14 mouse cellular contexts compared by ENCODE assay signal in the genomic region with DNA sequence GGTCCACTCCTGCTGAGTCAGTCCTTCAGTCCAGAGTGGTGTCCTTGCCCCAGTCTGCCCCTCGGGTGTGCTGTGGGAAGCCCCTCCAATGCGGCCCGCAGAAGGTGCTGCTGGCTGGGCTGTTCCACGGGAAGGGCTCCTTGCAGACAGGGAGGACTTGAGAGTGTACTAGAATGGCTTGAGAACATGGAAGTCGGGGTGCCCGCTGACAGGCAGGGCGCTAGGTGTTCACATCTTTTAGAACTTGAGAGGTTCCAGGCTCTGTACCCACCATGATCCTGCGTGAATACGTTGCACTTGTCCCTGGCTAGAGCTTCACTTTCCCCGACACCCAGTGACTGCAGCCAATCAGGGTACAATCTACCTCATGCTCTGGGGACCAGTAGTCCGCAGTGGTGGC.
DNase-seq lines count a peak whose midpoint lies in the region; ATAC-seq lines count a peak whose summit lies in the region.
"Had no signal": no experiment of that assay in that cellular context is flagged by ENCODE, and none has a peak within 500 bp of the region (broad histone marks: within the 10 kb centered on the region; RNA-seq: fewer than 3 reads in every experiment).

No protein-coding gene starts in this region.

- ATAC-seq in hindbrain, embryonic 14.5 days (ENCODE audit: low FRiP score): no peak
- no peak for ATAC-seq in hindbrain, embryonic 11.5 days (ENCODE audit: low FRiP score)
- ATAC-seq in midbrain, embryonic 13.5 days: peak; percentile 17; the same call in 1 of the 2 replicates
- ATAC-seq in midbrain, embryonic 11.5 days (ENCODE audit: low FRiP score): no peak
- ATAC-seq in forebrain, embryonic 16.5 days: no peak
- ATAC-seq in stomach, embryonic 16.5 days (ENCODE audit: insufficient read depth, low FRiP score): no peak
- ATAC-seq: activated CD4-positive, CD25-positive, alpha-beta regulatory T cell, adult 4 months; Patski had no signal

- H3K9ac ChIP-seq in hindbrain, embryonic 14.5 days: no peak overlapping the region
- H3K9ac ChIP-seq in hindbrain, embryonic 11.5 days (ENCODE audit: low read depth, low read length): no peak overlapping the region
- no peak overlapping the region for H3K9ac ChIP-seq in midbrain, embryonic 13.5 days (replicated peaks)
- no peak overlapping the region for H3K9ac ChIP-seq in midbrain, embryonic 11.5 days (ENCODE audit: low read length)
- H3K9ac ChIP-seq in forebrain, embryonic 16.5 days (replicated peaks; ENCODE audit: low read depth, low read length): no peak overlapping the region
- H3K9ac ChIP-seq in stomach, embryonic 16.5 days (ENCODE audit: low read length): no peak overlapping the region

- H3K36me3 ChIP-seq in hindbrain, embryonic 14.5 days (replicated peaks; ENCODE audit: control insufficient read depth, insufficient read depth): no peaks in the 10 kb centered on the region
- no peaks in the 10 kb centered on the region for H3K36me3 ChIP-seq in hindbrain, embryonic 11.5 days (ENCODE audit: control insufficient read depth, insufficient read depth, low read length)
- H3K36me3 ChIP-seq in midbrain, embryonic 13.5 days: no peaks in the 10 kb centered on the region
- H3K36me3 ChIP-seq in midbrain, embryonic 11.5 days (ENCODE audit: control insufficient read depth, insufficient read depth, low read length): no peaks in the 10 kb centered on the region
- no peaks in the 10 kb centered on the region for H3K36me3 ChIP-seq in forebrain, embryonic 16.5 days (ENCODE audit: control insufficient read depth, insufficient read depth)
- no peaks in the 10 kb centered on the region for H3K36me3 ChIP-seq in stomach, embryonic 16.5 days (ENCODE audit: control insufficient read depth, insufficient read depth, low read length)
- H3K36me3 ChIP-seq: limb, embryonic 12.5 days had no signal

- 94% methylated on average over 11 of the region's 11 CpGs for WGBS in hindbrain, embryonic 14.5 days
- WGBS in hindbrain, embryonic 11.5 days: 92% methylated on average over 11 of the region's 11 CpGs
- 94% methylated on average over 11 of the region's 11 CpGs for WGBS in midbrain, embryonic 13.5 days
- WGBS in midbrain, embryonic 11.5 days: 90% methylated on average over 11 of the region's 11 CpGs
- 89% methylated on average over 11 of the region's 11 CpGs for WGBS in forebrain, embryonic 16.5 days
- WGBS in stomach, embryonic 16.5 days: 89% methylated on average over 11 of the region's 11 CpGs

- no peak overlapping the region for H3K4me3 ChIP-seq in hindbrain, embryonic 14.5 days (replicated peaks; ENCODE audit: low read length)
- no peak overlapping the region for H3K4me3 ChIP-seq in hindbrain, embryonic 11.5 days (ENCODE audit: low read depth, low read length)
- H3K4me3 ChIP-seq in midbrain, embryonic 13.5 days (replicated peaks): no peak overlapping the region
- no peak overlapping the region for H3K4me3 ChIP-seq in midbrain, embryonic 11.5 days (ENCODE audit: low read depth, low read length)
- H3K4me3 ChIP-seq in forebrain, embryonic 16.5 days (replicated peaks; ENCODE audit: low read length): no peak overlapping the region
- no peak overlapping the region for H3K4me3 ChIP-seq in stomach, embryonic 16.5 days (replicated peaks; ENCODE audit: low read length)

- H3K27me3 ChIP-seq in hindbrain, embryonic 14.5 days (ENCODE audit: control insufficient read depth, insufficient read depth, low read length): peaks cover 6% of the 10 kb centered on the region; the same call in 1 of the 2 replicates
- peaks cover 2% of the 10 kb centered on the region; the same call in 1 of the 2 replicates for H3K27me3 ChIP-seq in hindbrain, embryonic 11.5 days (ENCODE audit: control insufficient read depth, insufficient read depth, low read length)
- H3K27me3 ChIP-seq in midbrain, embryonic 13.5 days: 0 out of 2 replicates have a peak, but pooled peaks cover 4% of the 10 kb centered on the region
- no peaks in the 10 kb centered on the region for H3K27me3 ChIP-seq in midbrain, embryonic 11.5 days (ENCODE audit: control insufficient read depth, insufficient read depth, low read length)
- H3K27me3 ChIP-seq in forebrain, embryonic 16.5 days (replicated peaks; ENCODE audit: control insufficient read depth, insufficient read depth, low read length): no peaks in the 10 kb centered on the region
- H3K27me3 ChIP-seq in stomach, embryonic 16.5 days (ENCODE audit: control insufficient read depth, insufficient read depth, low read length): no peaks in the 10 kb centered on the region

- H3K27ac ChIP-seq in hindbrain, embryonic 14.5 days: no peak overlapping the region
- no peak overlapping the region for H3K27ac ChIP-seq in hindbrain, embryonic 11.5 days (ENCODE audit: low read depth, low read length)
- H3K27ac ChIP-seq in midbrain, embryonic 13.5 days: no peak overlapping the region
- no peak overlapping the region for H3K27ac ChIP-seq in midbrain, embryonic 11.5 days (ENCODE audit: low read depth, low read length)
- no peak overlapping the region for H3K27ac ChIP-seq in forebrain, embryonic 16.5 days (ENCODE audit: low read length)
- peak overlapping the region; percentile 84 for H3K27ac ChIP-seq in stomach, embryonic 16.5 days (ENCODE audit: low read length)
- H3K27ac ChIP-seq: kidney, postnatal 0 days; macrophage had no signal

- H3K4me1 ChIP-seq in hindbrain, embryonic 14.5 days (replicated peaks; ENCODE audit: control insufficient read depth, insufficient read depth, low read length): peaks cover 40% of the 10 kb centered on the region
- peaks cover 9% of the 10 kb centered on the region for H3K4me1 ChIP-seq in hindbrain, embryonic 11.5 days (replicated peaks; ENCODE audit: control insufficient read depth, insufficient read depth, low read length)
- H3K4me1 ChIP-seq in midbrain, embryonic 13.5 days (replicated peaks): peaks cover 45% of the 10 kb centered on the region
- peaks cover 42% of the 10 kb centered on the region for H3K4me1 ChIP-seq in midbrain, embryonic 11.5 days (ENCODE audit: control insufficient read depth, insufficient read depth, low read length)
- peaks cover 35% of the 10 kb centered on the region for H3K4me1 ChIP-seq in forebrain, embryonic 16.5 days (replicated peaks; ENCODE audit: control insufficient read depth, insufficient read depth, low read length)
- peaks cover 6% of the 10 kb centered on the region; the same call in 1 of the 2 replicates for H3K4me1 ChIP-seq in stomach, embryonic 16.5 days (ENCODE audit: control insufficient read depth, insufficient read depth, low read length)

- peak overlapping the region; percentile 45; the same call in 1 of the 2 replicates for H3K4me2 ChIP-seq in hindbrain, embryonic 14.5 days (replicated peaks)
- no peak overlapping the region for H3K4me2 ChIP-seq in hindbrain, embryonic 11.5 days (replicated peaks; ENCODE audit: low read depth, low read length)
- peak overlapping the region; percentile 47 for H3K4me2 ChIP-seq in midbrain, embryonic 13.5 days (replicated peaks)
- no peak overlapping the region for H3K4me2 ChIP-seq in midbrain, embryonic 11.5 days
- peak overlapping the region; percentile 47; the same call in 1 of the 2 replicates for H3K4me2 ChIP-seq in forebrain, embryonic 16.5 days (ENCODE audit: low read length)
- no peak overlapping the region for H3K4me2 ChIP-seq in stomach, embryonic 16.5 days (ENCODE audit: low read depth, low read length)

- no peak for DNase-seq in hindbrain, embryonic 14.5 days (ENCODE audit: low spot score)
- DNase-seq in hindbrain, embryonic 11.5 days (ENCODE audit: low spot score): no peak
- no peak for DNase-seq in midbrain, embryonic 11.5 days (ENCODE audit: low spot score, missing footprints)
- no peak for DNase-seq in layer of hippocampus, adult 18-20 months (ENCODE audit: low spot score in 2 of 2)
- DNase-seq: B cell, adult 2 months; cerebellum, adult 9-11 months had no signal

- H3K9me3 ChIP-seq in hindbrain, embryonic 14.5 days (ENCODE audit: control insufficient read depth, low read length): no peaks in the 10 kb centered on the region
- H3K9me3 ChIP-seq in hindbrain, embryonic 11.5 days (ENCODE audit: control insufficient read depth, low read length): no peaks in the 10 kb centered on the region
- no peaks in the 10 kb centered on the region for H3K9me3 ChIP-seq in midbrain, embryonic 13.5 days
- H3K9me3 ChIP-seq in midbrain, embryonic 11.5 days (ENCODE audit: control insufficient read depth, low read length): no peaks in the 10 kb centered on the region
- H3K9me3 ChIP-seq in forebrain, embryonic 16.5 days (ENCODE audit: control insufficient read depth, low read length): no peaks in the 10 kb centered on the region
- no peaks in the 10 kb centered on the region for H3K9me3 ChIP-seq in stomach, embryonic 16.5 days (replicated peaks; ENCODE audit: control insufficient read depth, low read length)
- H3K9me3 ChIP-seq: limb, embryonic 12.5 days had no signal

Comparison
In these comparisons a context has a peak if more than half of its experiments do, and no peak if none do; other contexts are left out.
1. H3K4me2 ChIP-seq: peak in hindbrain, embryonic 14.5 days (single experiment), midbrain, embryonic 13.5 days (single experiment) and forebrain, embryonic 16.5 days (single experiment); none in hindbrain, embryonic 11.5 days (single experiment), midbrain, embryonic 11.5 days (single experiment) and stomach, embryonic 16.5 days (single experiment).